ENCODE assay signal across 8 mouse cellular contexts in the genomic region with DNA sequence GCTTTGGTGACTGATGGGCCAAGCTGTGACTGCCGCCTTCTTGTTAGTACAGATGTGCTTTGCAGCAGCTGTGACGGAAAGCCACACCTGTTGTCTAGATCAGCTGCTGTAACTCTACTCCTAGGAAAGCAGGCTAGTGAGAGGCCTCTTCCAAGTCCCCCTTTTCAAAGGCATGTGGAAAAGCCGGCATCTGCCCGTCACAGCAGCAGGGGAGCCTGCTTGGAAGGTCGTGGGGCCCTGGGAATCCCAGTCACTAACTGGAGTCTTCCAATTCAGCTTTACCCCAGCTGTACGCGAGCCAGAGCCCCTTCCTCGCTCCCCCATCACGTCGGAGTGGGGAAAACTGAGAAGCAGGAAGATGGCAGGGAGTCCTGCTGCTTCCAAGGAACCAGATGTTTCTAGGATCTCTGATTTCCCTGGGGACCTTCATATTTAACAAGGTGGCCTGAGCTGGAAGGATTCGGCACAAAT. TPM values are rescaled to one million over a fixed set of nuclear protein-coding genes. Genes with fewer than 3 reads are reported as not detected.
DNase-seq lines count a peak whose midpoint lies in the region; ATAC-seq and TF ChIP-seq lines count a peak whose summit lies in the region.

No protein-coding gene starts in this region.

- 0 out of 2 replicates have a peak overlapping the region, but pooled peaks have one; percentile 5 for H3K27ac ChIP-seq in heart, postnatal 0 days (ENCODE audit: low read depth)
- 0 out of 2 replicates have a peak overlapping the region, but pooled peaks have one; percentile 11 for H3K27ac ChIP-seq in midbrain, embryonic 13.5 days

- intact Hi-C loops in gastrocnemius, postnatal 14 days (cut with DNase I; ENCODE audit: low total_unique reads): no loop called here
- intact Hi-C loops in gastrocnemius, postnatal 36 days (cut with DNase I): loop anchor here (2.0 kb wide), 1 partner anchor 238 kb away; no protein-coding TSS in a partner anchor

- no peaks in the 10 kb centered on the region for H3K27me3 ChIP-seq in heart, postnatal 0 days (ENCODE audit: control insufficient read depth, insufficient read depth, low read length)
- H3K27me3 ChIP-seq in midbrain, embryonic 13.5 days: peaks cover 19% of the 10 kb centered on the region

- TF ChIP-seq CTCF in heart, postnatal 0 days (IDR thresholded peaks at IDR 0.05; ENCODE audit: low read depth): no peak

- 0 out of 2 replicates have a peak overlapping the region, but pooled peaks have one; percentile 22 for H3K4me3 ChIP-seq in heart, postnatal 0 days (ENCODE audit: low read depth, low read length)
- H3K4me3 ChIP-seq in midbrain, embryonic 13.5 days (replicated peaks): peak overlapping the region; percentile 39

- WGBS in heart, postnatal 0 days: 31% methylated on average over 11 of the region's 11 CpGs
- 5% methylated on average over 11 of the region's 11 CpGs for WGBS in midbrain, embryonic 13.5 days

- no peak overlapping the region for H3K9ac ChIP-seq in heart, postnatal 0 days (replicated peaks; ENCODE audit: low read depth, low read length)
- H3K9ac ChIP-seq in midbrain, embryonic 13.5 days (replicated peaks): no peak overlapping the region

- ATAC-seq in heart, postnatal 0 days (ENCODE audit: insufficient read depth, low read depth): no peak
- ATAC-seq in midbrain, embryonic 13.5 days: peak; percentile 21; the same call in 1 of the 2 replicates

- DNase-seq in gastrocnemius, postnatal 14 days: peak; percentile 37
- no peak for DNase-seq in gastrocnemius, postnatal 36 days
- peak; percentile 56 for DNase-seq in ZHBTc4 (ENCODE audit: low read depth, low spot score)
- no peak for DNase-seq in heart, postnatal 0 days (ENCODE audit: low spot score)
- no peak for DNase-seq in thymus, postnatal 36 days
- DNase-seq in layer of hippocampus, postnatal 36 days: no peak
- DNase-seq in cerebellum, adult 9-10 months: no peak

- no peaks in the 10 kb centered on the region for H3K9me3 ChIP-seq in heart, postnatal 0 days (replicated peaks; ENCODE audit: control insufficient read depth, low read length)
- no peaks in the 10 kb centered on the region for H3K9me3 ChIP-seq in midbrain, embryonic 13.5 days

- TF ChIP-seq EP300 in heart, postnatal 0 days (IDR thresholded peaks at IDR 0.05; ENCODE audit: low read depth): no peak

- H3K36me3 ChIP-seq in heart, postnatal 0 days (replicated peaks; ENCODE audit: control insufficient read depth, insufficient read depth, low read length): no peaks in the 10 kb centered on the region
- no peaks in the 10 kb centered on the region for H3K36me3 ChIP-seq in midbrain, embryonic 13.5 days

- peaks cover 5% of the 10 kb centered on the region; the same call in 1 of the 2 replicates for H3K4me1 ChIP-seq in heart, postnatal 0 days (ENCODE audit: control insufficient read depth, insufficient read depth)
- H3K4me1 ChIP-seq in midbrain, embryonic 13.5 days (replicated peaks): peaks cover 21% of the 10 kb centered on the region

- H3K4me2 ChIP-seq in heart, postnatal 0 days (ENCODE audit: low read depth, low read length): peak overlapping the region; percentile 54
- H3K4me2 ChIP-seq in midbrain, embryonic 13.5 days (replicated peaks): peak overlapping the region; percentile 66

RNA-seq across cellular contexts. Expression of a gene that starts 21.4 kb away (rescaled TPM):
- 10 to 100 TPM; 40.6 to 53.4 TPM for total RNA-seq in gastrocnemius, postnatal 14 days (2021)
- total RNA-seq in gastrocnemius, postnatal 36 days (2021): 10 to 100 TPM; 18.1 to 22.8 TPM
- total RNA-seq in heart, postnatal 0 days (2014; rRNA removed; ENCODE audit: low replicate concordance): 529 and 840 TPM in 2 replicates
- polyA plus RNA-seq in heart, postnatal 0 days (2015; fragmentation: Nextera tagmentation; extraction: Ambion mirVana): 128 and 145 TPM in 2 replicates
- polyA plus RNA-seq in midbrain, embryonic 13.5 days (2015; fragmentation: Nextera tagmentation; extraction: Ambion mirVana): 13.9 and 16.0 TPM in 2 replicates
- 100 to 1,000 TPM; 211 to 220 TPM for total RNA-seq in layer of hippocampus, postnatal 36 days (2021)

Comparison
In these comparisons a context has a peak if more than half of its experiments do, and no peak if none do; other contexts are left out.
1. DNase-seq: peak in gastrocnemius, postnatal 14 days (single experiment) and ZHBTc4 (single experiment); none in gastrocnemius, postnatal 36 days (0 of 2), heart, postnatal 0 days (single experiment), thymus, postnatal 36 days (0 of 2), layer of hippocampus, postnatal 36 days (0 of 2) and cerebellum, adult 9-10 months (single experiment).